Comparison of ENCODE assay signal across 8 mouse cellular contexts in the genomic region with DNA sequence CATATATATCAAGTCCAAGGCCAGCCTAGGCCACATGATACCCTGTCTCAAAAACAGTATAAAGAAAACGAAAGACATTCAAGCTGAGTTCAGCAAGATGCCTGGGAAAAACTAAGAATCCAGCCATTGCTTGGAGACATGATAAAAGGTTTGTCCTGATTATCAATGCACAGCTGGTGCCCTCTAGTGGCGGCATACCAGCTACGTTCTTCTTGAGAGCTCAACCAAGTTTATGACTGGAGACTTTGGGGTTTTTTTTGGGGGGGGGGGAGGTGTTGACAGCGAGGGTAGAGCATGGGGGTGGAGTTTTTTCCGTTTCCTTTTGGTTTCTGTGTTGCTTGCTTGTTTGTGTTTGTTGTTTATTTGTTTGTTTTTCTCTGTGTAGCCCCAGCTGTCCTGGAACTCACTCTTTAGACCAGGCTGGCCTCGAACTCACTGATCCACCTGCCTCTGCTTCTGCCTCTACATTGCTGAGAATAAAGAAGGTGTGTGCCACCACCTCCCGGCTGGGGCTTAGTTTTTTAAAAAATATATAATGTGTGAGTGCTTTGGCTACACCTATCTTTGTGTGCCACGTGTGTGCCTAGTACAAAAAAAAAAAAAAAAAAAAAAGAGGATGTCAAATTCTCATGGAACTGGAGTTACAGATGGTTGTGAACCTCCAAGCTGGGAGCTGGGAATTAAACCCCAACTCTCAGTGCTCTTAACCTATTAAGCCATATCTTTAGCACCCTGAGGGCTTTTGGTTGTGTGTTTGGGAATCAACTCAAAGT. TPM values are rescaled to one million over a fixed set of nuclear protein-coding genes. Genes with fewer than 3 reads are reported as not detected.
DNase-seq lines count a peak whose midpoint lies in the region; ATAC-seq and TF ChIP-seq lines count a peak whose summit lies in the region.

No protein-coding gene starts in this region.

- no peaks in the 10 kb centered on the region for H3K9me3 ChIP-seq in embryonic facial prominence, embryonic 11.5 days (replicated peaks; ENCODE audit: control insufficient read depth, low read length)
- H3K9me3 ChIP-seq in intestine, embryonic 15.5 days = no peaks in the 10 kb centered on the region
- peaks cover 9% of the 10 kb centered on the region for H3K9me3 ChIP-seq in limb, embryonic 14.5 days (ENCODE audit: control insufficient read depth, low read length)

- H3K4me3 ChIP-seq in embryonic facial prominence, embryonic 11.5 days (ENCODE audit: low read depth, low read length) = no peak overlapping the region
- no peak overlapping the region for H3K4me3 ChIP-seq in intestine, embryonic 15.5 days (replicated peaks)
- H3K4me3 ChIP-seq in limb, embryonic 14.5 days (replicated peaks; ENCODE audit: low read length) = no peak overlapping the region

- no peak overlapping the region for H3K27ac ChIP-seq in embryonic facial prominence, embryonic 11.5 days (replicated peaks; ENCODE audit: low read depth, low read length)
- no peak overlapping the region for H3K27ac ChIP-seq in intestine, embryonic 15.5 days
- H3K27ac ChIP-seq in limb, embryonic 14.5 days (replicated peaks; ENCODE audit: low read depth, low read length) = no peak overlapping the region

- DNase-seq in urinary bladder, adult 18-20 months (ENCODE audit: low spot score in 2 of 2) = peak; percentile 46 to 64
- no peak for DNase-seq in urinary bladder, postnatal 10 days (ENCODE audit: low spot score)
- DNase-seq in adrenal gland, postnatal 14 days = peak; percentile 87
- peak; percentile 82 for DNase-seq in embryonic facial prominence, embryonic 11.5 days (ENCODE audit: low spot score)
- peak; percentile 81 for DNase-seq in limb, embryonic 14.5 days (ENCODE audit: low spot score)
- DNase-seq in retina, postnatal 1 day = peak; percentile 87
- peak; percentile 93 for DNase-seq in thymus, postnatal 4 days

- H3K4me1 ChIP-seq in embryonic facial prominence, embryonic 11.5 days (ENCODE audit: control insufficient read depth, insufficient read depth, low read length) = no peaks in the 10 kb centered on the region
- no peaks in the 10 kb centered on the region for H3K4me1 ChIP-seq in intestine, embryonic 15.5 days (replicated peaks)
- no peaks in the 10 kb centered on the region for H3K4me1 ChIP-seq in limb, embryonic 14.5 days (ENCODE audit: control insufficient read depth, insufficient read depth, low read length)

- H3K27me3 ChIP-seq in embryonic facial prominence, embryonic 11.5 days (ENCODE audit: control insufficient read depth, insufficient read depth, low read length) = no peaks in the 10 kb centered on the region
- H3K27me3 ChIP-seq in intestine, embryonic 15.5 days (replicated peaks) = no peaks in the 10 kb centered on the region
- no peaks in the 10 kb centered on the region for H3K27me3 ChIP-seq in limb, embryonic 14.5 days (ENCODE audit: control insufficient read depth, insufficient read depth, low read length)

- WGBS in embryonic facial prominence, embryonic 11.5 days = 27% methylated on average over 8 of the region's 8 CpGs
- 28% methylated on average over 8 of the region's 8 CpGs for WGBS in intestine, embryonic 15.5 days
- WGBS in limb, embryonic 14.5 days = 28% methylated on average over 8 of the region's 8 CpGs

- no peak overlapping the region for H3K4me2 ChIP-seq in embryonic facial prominence, embryonic 11.5 days (ENCODE audit: low read depth, low read length)
- no peak overlapping the region for H3K4me2 ChIP-seq in intestine, embryonic 15.5 days (replicated peaks)
- H3K4me2 ChIP-seq in limb, embryonic 14.5 days (replicated peaks; ENCODE audit: low read depth, low read length, severe bottlenecking) = no peak overlapping the region

- TF ChIP-seq POLR2A in limb, embryonic 14.5 days (IDR thresholded peaks at IDR 0.05; ENCODE audit: borderline replicate concordance, extremely low read depth, insufficient read depth, insufficient read length) = no peak

- no peak for ATAC-seq in embryonic facial prominence, embryonic 11.5 days (replicated peaks; ENCODE audit: insufficient number of reproducible peaks, low FRiP score, low TSS enrichment, low read depth)
- ATAC-seq in intestine, embryonic 15.5 days = 0 out of 2 replicates have a peak, but pooled peaks have one; percentile 1
- no peak for ATAC-seq in limb, embryonic 14.5 days (ENCODE audit: low FRiP score, low read depth)

- no peak overlapping the region for H3K9ac ChIP-seq in embryonic facial prominence, embryonic 11.5 days (replicated peaks; ENCODE audit: low read length)
- no peak overlapping the region for H3K9ac ChIP-seq in intestine, embryonic 15.5 days
- H3K9ac ChIP-seq in limb, embryonic 14.5 days (ENCODE audit: low read depth, low read length, severe bottlenecking) = no peak overlapping the region

- H3K36me3 ChIP-seq in embryonic facial prominence, embryonic 11.5 days (replicated peaks; ENCODE audit: control insufficient read depth, insufficient read depth, low read depth, low read length) = no peaks in the 10 kb centered on the region
- no peaks in the 10 kb centered on the region for H3K36me3 ChIP-seq in intestine, embryonic 15.5 days
- no peaks in the 10 kb centered on the region for H3K36me3 ChIP-seq in limb, embryonic 14.5 days (ENCODE audit: control insufficient read depth, insufficient read depth, low read length)

RNA-seq across cellular contexts. Expression of a gene that starts 3.9 kb away (rescaled TPM):
- total RNA-seq in adrenal gland, postnatal 14 days (2021) = 3.3 and 5.5 TPM in 2 replicates
- polyA plus RNA-seq in embryonic facial prominence, embryonic 11.5 days (2014; fragmentation: Nextera tagmentation; extraction: Ambion mirVana) = 0.71 and 1.00 TPM in 2 replicates
- 2.4 TPM in 2 replicates for polyA plus RNA-seq in intestine, embryonic 15.5 days (2015; fragmentation: Nextera tagmentation; extraction: Ambion mirVana)
- polyA plus RNA-seq in limb, embryonic 14.5 days (2012; rRNA removed) = 3.2 and 5.4 TPM in 2 replicates
- polyA plus RNA-seq in limb, embryonic 14.5 days (2014; fragmentation: Nextera tagmentation; extraction: Ambion mirVana) = 2.8 and 3.1 TPM in 2 replicates

RNA-seq across cellular contexts. Expression of a gene that starts 10.2 kb away (rescaled TPM):
- total RNA-seq in adrenal gland, postnatal 14 days (2021) = 16.6 and 21.1 TPM in 2 replicates
- polyA plus RNA-seq in embryonic facial prominence, embryonic 11.5 days (2014; fragmentation: Nextera tagmentation; extraction: Ambion mirVana) = 9.3 TPM in 2 replicates
- 16.4 and 16.6 TPM in 2 replicates for polyA plus RNA-seq in intestine, embryonic 15.5 days (2015; fragmentation: Nextera tagmentation; extraction: Ambion mirVana)
- polyA plus RNA-seq in limb, embryonic 14.5 days (2012; rRNA removed) = 48.7 and 57.8 TPM in 2 replicates
- 24.3 and 27.4 TPM in 2 replicates for polyA plus RNA-seq in limb, embryonic 14.5 days (2014; fragmentation: Nextera tagmentation; extraction: Ambion mirVana)

RNA-seq across cellular contexts. Expression of a gene that starts 19.2 kb away (rescaled TPM):
- total RNA-seq in adrenal gland, postnatal 14 days (2021) = 0.37 and 0.75 TPM in 2 replicates
- polyA plus RNA-seq in embryonic facial prominence, embryonic 11.5 days (2014; fragmentation: Nextera tagmentation; extraction: Ambion mirVana) = 0.14 TPM in 1 of 2 replicates, not detected in the other
- 0.13 and 0.23 TPM in 2 replicates for polyA plus RNA-seq in intestine, embryonic 15.5 days (2015; fragmentation: Nextera tagmentation; extraction: Ambion mirVana)
- polyA plus RNA-seq in limb, embryonic 14.5 days (2012; rRNA removed) = 0.15 and 0.32 TPM in 2 replicates
- polyA plus RNA-seq in limb, embryonic 14.5 days (2014; fragmentation: Nextera tagmentation; extraction: Ambion mirVana) = 0.07 TPM in 1 of 2 replicates, not detected in the other

RNA-seq across cellular contexts. Expression of a gene that starts 23.4 kb away (rescaled TPM):
- total RNA-seq in adrenal gland, postnatal 14 days (2021) = 68.1 and 75.4 TPM in 2 replicates
- 16.2 and 16.7 TPM in 2 replicates for polyA plus RNA-seq in embryonic facial prominence, embryonic 11.5 days (2014; fragmentation: Nextera tagmentation; extraction: Ambion mirVana)
- polyA plus RNA-seq in intestine, embryonic 15.5 days (2015; fragmentation: Nextera tagmentation; extraction: Ambion mirVana) = 23.3 and 24.7 TPM in 2 replicates
- 64.4 and 84.8 TPM in 2 replicates for polyA plus RNA-seq in limb, embryonic 14.5 days (2012; rRNA removed)
- 15.9 and 17.7 TPM in 2 replicates for polyA plus RNA-seq in limb, embryonic 14.5 days (2014; fragmentation: Nextera tagmentation; extraction: Ambion mirVana)

RNA-seq across cellular contexts. Expression of a gene that starts 41.4 kb away (rescaled TPM):
- 12.3 and 13.7 TPM in 2 replicates for total RNA-seq in adrenal gland, postnatal 14 days (2021)
- polyA plus RNA-seq in embryonic facial prominence, embryonic 11.5 days (2014; fragmentation: Nextera tagmentation; extraction: Ambion mirVana) = 6.6 and 9.9 TPM in 2 replicates
- 21.8 and 34.2 TPM in 2 replicates for polyA plus RNA-seq in intestine, embryonic 15.5 days (2015; fragmentation: Nextera tagmentation; extraction: Ambion mirVana)
- 17.0 and 25.9 TPM in 2 replicates for polyA plus RNA-seq in limb, embryonic 14.5 days (2012; rRNA removed)
- polyA plus RNA-seq in limb, embryonic 14.5 days (2014; fragmentation: Nextera tagmentation; extraction: Ambion mirVana) = 8.9 and 9.4 TPM in 2 replicates
